Mouse (Mus musculus): ENCODE data around the gene Kcnj1.

The Kcnj1 gene

DNA sequence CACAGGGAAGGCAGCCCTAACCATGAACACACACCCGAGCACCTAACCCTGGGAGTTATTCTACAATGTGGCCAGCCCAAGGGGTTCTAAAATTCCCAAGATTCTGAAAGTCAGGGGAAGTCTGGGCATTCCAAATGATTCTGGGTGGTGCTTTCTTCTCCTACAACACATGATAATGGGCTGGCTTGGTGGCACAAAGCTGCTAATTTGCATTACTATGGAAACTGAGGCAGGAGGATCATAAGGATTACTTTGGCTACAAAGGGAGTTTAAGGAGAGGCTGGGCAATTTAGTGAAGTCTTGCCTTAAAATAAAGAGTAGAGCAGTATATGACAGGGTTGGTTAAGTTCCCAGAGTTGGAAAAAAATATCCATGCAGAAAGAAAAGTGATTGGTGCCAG, 42.7 kb downstream of the Kcnj1 start:
- Histone ChIP-seq H3K9me3 (ENCODE audit: low read length) (no peaks in the 10 kb centered on the region; the same call in 1 of the 2 replicates), H3K36me3 (ENCODE audit: insufficient read depth, low read length) (no peaks in the 10 kb centered on the region), H3K4me1 (replicated peaks; ENCODE audit: low read depth, low read length) (peaks cover 41% of the 10 kb centered on the region), H3K4me3 (replicated peaks; ENCODE audit: low read length) (no peak overlapping the region), H3K27me3 (ENCODE audit: insufficient read depth, low read length) (peaks cover 20% of the 10 kb centered on the region)
- TF ChIP-seq POU5F1 (IDR thresholded peaks at IDR 0.05; ENCODE audit: borderline replicate concordance, low read length), result peak; percentile 73; the same call in 1 of the 2 replicates
- TF ChIP-seq CTCF (conservative IDR thresholded peaks at IDR 0.05; ENCODE audit: low read length), result no peak
- TF ChIP-seq NANOG (IDR thresholded peaks at IDR 0.05; ENCODE audit: borderline replicate concordance, low read length), result peak; percentile 81; the same call in 1 of the 2 replicates

DNA sequence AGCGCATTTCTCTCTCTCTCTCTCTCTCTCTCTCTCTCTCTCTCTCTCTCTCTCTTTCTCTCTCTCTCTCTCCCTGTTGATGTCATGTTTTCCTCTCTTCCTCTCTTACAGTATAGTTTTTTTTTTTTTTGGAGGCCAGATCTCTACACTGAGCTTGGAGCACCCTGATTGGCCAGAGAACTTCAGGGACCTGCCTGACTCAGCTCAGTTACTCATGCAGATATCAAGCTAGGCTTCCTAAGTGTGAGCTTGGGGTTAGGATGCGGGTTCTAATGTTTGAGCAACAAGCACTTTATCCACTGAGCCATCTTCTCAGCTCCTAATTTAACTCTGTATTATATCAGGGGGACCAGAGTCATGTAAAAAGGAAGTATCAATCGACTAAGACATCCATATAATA, 43.7 kb downstream of the Kcnj1 start:
- H3K36me3 ChIP-seq (ENCODE audit: insufficient read depth, low read length), result no peaks in the 10 kb centered on the region
- H3K4me1 ChIP-seq (replicated peaks; ENCODE audit: low read depth, low read length), result peaks cover 36% of the 10 kb centered on the region
- no peak overlapping the region for H3K4me3 ChIP-seq (replicated peaks; ENCODE audit: low read length)
- H3K9me3 ChIP-seq (ENCODE audit: low read length), result no peaks in the 10 kb centered on the region; the same call in 1 of the 2 replicates
- H3K27me3 ChIP-seq (ENCODE audit: insufficient read depth, low read length), result peaks cover 10% of the 10 kb centered on the region; the same call in 1 of the 2 replicates
- TF ChIP-seq POU5F1 (IDR thresholded peaks at IDR 0.05; ENCODE audit: borderline replicate concordance, low read length), result no peak
- TF ChIP-seq CTCF (conservative IDR thresholded peaks at IDR 0.05; ENCODE audit: low read length), result no peak
- no peak for TF ChIP-seq NANOG (IDR thresholded peaks at IDR 0.05; ENCODE audit: borderline replicate concordance, low read length)

DNA sequence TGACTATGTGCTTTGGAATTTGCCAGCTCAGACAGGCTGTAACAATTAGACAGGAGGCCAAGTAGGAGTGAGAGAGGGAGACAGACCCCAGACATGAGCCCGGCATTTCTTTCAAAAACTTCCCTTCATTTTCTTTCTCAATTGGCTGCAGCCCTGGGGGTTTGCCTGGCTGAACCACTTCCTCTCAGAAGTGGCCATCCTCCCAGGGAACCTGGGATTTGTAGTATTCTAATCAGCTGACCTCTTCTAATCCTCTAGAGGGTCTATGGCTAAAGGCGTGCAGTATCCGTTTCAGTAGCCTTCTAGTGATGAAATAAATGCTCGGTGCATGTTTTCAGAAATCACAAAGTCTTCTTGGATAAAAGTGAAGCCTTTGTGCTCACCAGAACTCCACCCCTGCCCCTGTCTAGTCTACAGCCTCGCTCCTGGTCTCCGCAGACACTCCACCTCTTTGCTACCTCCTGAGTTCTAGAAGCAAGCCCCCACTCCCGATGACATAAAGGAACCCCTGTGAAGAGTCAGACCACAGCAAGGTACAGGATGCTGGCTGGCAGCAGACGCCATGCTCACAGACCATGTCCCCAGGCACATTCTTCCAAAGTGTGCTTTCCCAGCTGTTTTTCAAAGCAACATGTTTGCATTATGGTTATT, 45.3 kb downstream of the Kcnj1 start:
- no peaks in the 10 kb centered on the region for H3K36me3 ChIP-seq (ENCODE audit: insufficient read depth, low read length)
- TF ChIP-seq POU5F1 (IDR thresholded peaks at IDR 0.05; ENCODE audit: borderline replicate concordance, low read length), result no peak
- TF ChIP-seq CTCF (conservative IDR thresholded peaks at IDR 0.05; ENCODE audit: low read length), result no peak
- no peak for TF ChIP-seq NANOG (IDR thresholded peaks at IDR 0.05; ENCODE audit: borderline replicate concordance, low read length)
- H3K4me1 ChIP-seq (replicated peaks; ENCODE audit: low read depth, low read length), result peaks cover 36% of the 10 kb centered on the region
- no peaks in the 10 kb centered on the region; the same call in 1 of the 2 replicates for H3K9me3 ChIP-seq (ENCODE audit: low read length)
- no peak overlapping the region for H3K4me3 ChIP-seq (replicated peaks; ENCODE audit: low read length)
- 0 out of 2 replicates have a peak, but pooled peaks cover under 1% of the 10 kb centered on the region for H3K27me3 ChIP-seq (ENCODE audit: insufficient read depth, low read length)

DNA sequence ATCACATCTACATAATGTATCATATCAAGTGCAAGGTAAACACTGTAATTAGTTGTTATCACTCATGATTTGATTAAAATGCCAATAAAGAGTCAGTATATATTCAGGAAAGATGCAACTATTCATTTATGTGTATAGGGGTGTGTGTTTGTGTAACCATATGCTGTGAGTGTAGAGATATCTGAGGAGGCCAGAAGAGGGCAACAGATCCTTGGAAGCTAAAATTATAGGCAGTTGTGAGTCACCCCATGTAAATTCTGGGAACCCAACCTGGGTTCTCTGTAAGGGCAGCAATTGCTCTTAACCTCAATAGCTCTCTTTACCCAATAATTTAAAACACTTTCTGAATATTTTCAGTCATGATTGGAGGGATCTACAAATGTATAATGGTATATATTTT, 48.4 kb downstream of the Kcnj1 start:
- H3K9me3 ChIP-seq (ENCODE audit: low read length), result no peaks in the 10 kb centered on the region; the same call in 1 of the 2 replicates
- no peak for TF ChIP-seq POU5F1 (IDR thresholded peaks at IDR 0.05; ENCODE audit: borderline replicate concordance, low read length)
- no peak for TF ChIP-seq NANOG (IDR thresholded peaks at IDR 0.05; ENCODE audit: borderline replicate concordance, low read length)
- TF ChIP-seq CTCF (conservative IDR thresholded peaks at IDR 0.05; ENCODE audit: low read length), result no peak
- H3K4me3 ChIP-seq (replicated peaks; ENCODE audit: low read length), result no peak overlapping the region
- peaks cover 10% of the 10 kb centered on the region for H3K4me1 ChIP-seq (replicated peaks; ENCODE audit: low read depth, low read length)
- H3K27me3 ChIP-seq (ENCODE audit: insufficient read depth, low read length), result no peaks in the 10 kb centered on the region
- no peaks in the 10 kb centered on the region for H3K36me3 ChIP-seq (ENCODE audit: insufficient read depth, low read length)

DNA sequence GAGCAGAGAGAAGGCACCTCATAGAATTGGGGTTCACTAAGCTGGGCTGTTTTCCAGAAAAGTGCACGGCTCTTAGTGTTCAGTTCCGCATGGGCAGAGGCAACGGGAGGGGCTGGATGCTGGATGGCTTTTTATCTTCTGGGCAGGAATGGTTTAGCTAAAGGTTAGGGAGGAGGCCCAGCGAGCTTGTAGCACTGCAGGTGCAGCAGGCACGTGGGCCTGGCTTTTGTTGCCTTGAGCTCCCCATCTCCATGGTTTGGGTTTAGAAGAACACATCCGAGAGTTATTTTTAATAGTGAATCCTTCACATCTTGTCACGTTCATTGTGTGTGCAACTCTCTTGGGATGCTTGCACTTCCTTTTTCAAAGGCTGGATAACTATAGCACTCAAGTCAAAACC, 53.0 kb downstream of the Kcnj1 start:
- no peaks in the 10 kb centered on the region for H3K27me3 ChIP-seq (ENCODE audit: insufficient read depth, low read length)
- no peak for TF ChIP-seq NANOG (IDR thresholded peaks at IDR 0.05; ENCODE audit: borderline replicate concordance, low read length)
- no peak for TF ChIP-seq POU5F1 (IDR thresholded peaks at IDR 0.05; ENCODE audit: borderline replicate concordance, low read length)
- TF ChIP-seq CTCF (conservative IDR thresholded peaks at IDR 0.05; ENCODE audit: low read length), result no peak
- H3K4me3 ChIP-seq (replicated peaks; ENCODE audit: low read length), result no peak overlapping the region
- no peaks in the 10 kb centered on the region for H3K9me3 ChIP-seq (ENCODE audit: low read length)
- no peaks in the 10 kb centered on the region; the same call in 1 of the 2 replicates for H3K4me1 ChIP-seq (replicated peaks; ENCODE audit: low read depth, low read length)
- no peaks in the 10 kb centered on the region for H3K36me3 ChIP-seq (ENCODE audit: insufficient read depth, low read length)

DNA sequence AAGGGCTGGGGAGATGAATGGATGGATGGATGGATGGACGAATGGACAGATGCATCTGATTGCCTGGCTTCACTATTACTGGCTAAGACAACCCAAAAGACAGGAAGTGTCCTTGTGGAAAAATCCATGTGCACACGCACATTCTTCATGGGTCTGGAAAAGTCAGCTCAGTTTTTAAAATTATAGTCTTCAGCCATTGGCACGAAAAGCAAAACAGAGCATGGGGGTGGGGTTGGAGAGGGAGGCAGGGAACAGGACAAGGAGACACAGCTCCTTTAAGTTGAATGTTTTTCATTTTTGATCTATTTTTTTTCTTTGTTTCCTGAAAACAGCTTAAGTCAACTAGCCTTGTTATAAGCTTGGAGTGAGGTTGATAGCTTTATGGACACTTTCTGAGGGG, 58.8 kb downstream of the Kcnj1 start:
- Histone ChIP-seq H3K4me3 (replicated peaks; ENCODE audit: low read length) (no peak overlapping the region), H3K9me3 (ENCODE audit: low read length) (no peaks in the 10 kb centered on the region), H3K27me3 (ENCODE audit: insufficient read depth, low read length) (peaks cover 11% of the 10 kb centered on the region), H3K4me1 (replicated peaks; ENCODE audit: low read depth, low read length) (no peaks in the 10 kb centered on the region; the same call in 1 of the 2 replicates), H3K36me3 (ENCODE audit: insufficient read depth, low read length) (no peaks in the 10 kb centered on the region)
- TF ChIP-seq POU5F1 (IDR thresholded peaks at IDR 0.05; ENCODE audit: borderline replicate concordance, low read length), result no peak
- TF ChIP-seq NANOG (IDR thresholded peaks at IDR 0.05; ENCODE audit: borderline replicate concordance, low read length), result no peak
- no peak for TF ChIP-seq CTCF (conservative IDR thresholded peaks at IDR 0.05; ENCODE audit: low read length)

DNA sequence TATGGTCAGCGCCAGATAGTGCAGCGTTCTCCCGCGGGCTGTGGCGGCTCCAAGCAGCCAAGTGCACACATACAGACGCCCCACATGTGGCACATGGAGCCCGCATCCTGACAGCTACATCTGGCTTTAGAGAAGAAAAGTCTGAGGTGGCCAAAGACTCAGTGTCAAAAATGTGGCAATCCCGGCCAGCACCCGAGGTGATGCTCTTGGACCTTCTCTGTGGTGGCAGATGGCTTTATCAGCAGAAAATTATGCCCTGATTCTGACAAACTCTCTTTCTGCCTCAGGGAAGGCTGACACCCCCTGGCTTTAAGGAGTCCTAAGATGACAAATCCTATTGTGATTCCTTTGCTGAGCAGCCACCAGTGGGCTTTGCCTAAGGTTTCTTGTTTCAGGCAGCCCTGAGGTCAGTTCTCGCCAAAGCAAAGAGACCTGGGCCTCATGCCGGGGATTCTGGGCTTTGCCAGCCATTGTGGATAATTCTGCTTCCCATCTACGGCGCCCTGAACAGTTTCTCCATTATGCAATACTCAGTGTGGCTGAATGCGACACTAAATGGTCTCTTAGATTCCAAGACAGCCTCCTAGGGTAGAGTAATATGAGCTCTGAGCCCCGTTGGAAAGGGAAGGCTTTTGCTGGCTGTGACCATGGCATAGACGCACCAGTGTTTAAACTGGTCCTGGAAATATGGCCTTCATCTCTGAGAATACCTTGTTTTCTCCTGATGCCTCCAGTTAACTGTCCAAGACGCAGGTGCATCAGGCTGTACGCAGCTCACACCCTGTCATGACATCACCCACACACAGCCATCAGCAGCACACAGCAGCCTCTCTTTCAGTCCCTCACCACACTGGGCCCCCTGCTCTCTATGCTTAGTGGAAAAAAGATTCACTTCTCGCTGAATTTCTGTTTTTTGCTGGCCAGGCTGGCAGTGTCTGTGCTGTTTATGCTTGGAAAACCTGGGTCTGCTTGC, 62.2 kb downstream of the Kcnj1 start:
- Histone ChIP-seq H3K4me1 (replicated peaks; ENCODE audit: low read depth, low read length) (no peaks in the 10 kb centered on the region; the same call in 1 of the 2 replicates), H3K27me3 (ENCODE audit: insufficient read depth, low read length) (peaks cover 17% of the 10 kb centered on the region), H3K9me3 (ENCODE audit: low read length) (no peaks in the 10 kb centered on the region), H3K4me3 (replicated peaks; ENCODE audit: low read length) (no peak overlapping the region), H3K36me3 (ENCODE audit: insufficient read depth, low read length) (no peaks in the 10 kb centered on the region)
- TF ChIP-seq POU5F1 (IDR thresholded peaks at IDR 0.05; ENCODE audit: borderline replicate concordance, low read length), result no peak
- TF ChIP-seq CTCF (conservative IDR thresholded peaks at IDR 0.05; ENCODE audit: low read length), result no peak
- no peak for TF ChIP-seq NANOG (IDR thresholded peaks at IDR 0.05; ENCODE audit: borderline replicate concordance, low read length)

DNA sequence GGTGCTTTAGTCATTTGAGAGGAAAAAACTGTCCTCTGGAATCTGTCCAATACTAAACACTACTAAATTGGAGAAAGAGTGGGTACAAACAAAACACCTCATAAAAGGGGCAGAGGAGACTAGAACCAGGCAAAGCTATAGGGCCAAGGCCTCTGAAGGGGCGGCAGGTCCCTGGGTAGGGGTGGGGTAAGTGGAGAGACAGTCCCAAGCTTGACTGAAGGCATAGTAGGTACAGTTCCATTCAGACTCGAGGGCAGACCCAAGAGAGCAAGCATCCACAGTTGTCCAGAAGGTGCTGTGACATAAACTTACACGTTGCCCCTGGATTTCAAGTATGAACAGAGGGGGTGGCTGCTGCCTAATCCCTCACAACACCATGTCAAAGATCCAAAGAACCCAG, 70.8 kb downstream of the Kcnj1 start:
- no peak for TF ChIP-seq NANOG (IDR thresholded peaks at IDR 0.05; ENCODE audit: borderline replicate concordance, low read length)
- TF ChIP-seq CTCF (conservative IDR thresholded peaks at IDR 0.05; ENCODE audit: low read length), result no peak
- no peak for TF ChIP-seq POU5F1 (IDR thresholded peaks at IDR 0.05; ENCODE audit: borderline replicate concordance, low read length)
- Histone ChIP-seq H3K4me3 (replicated peaks; ENCODE audit: low read length) (no peak overlapping the region), H3K4me1 (replicated peaks; ENCODE audit: low read depth, low read length) (peaks cover 16% of the 10 kb centered on the region)

More for the DNA sequence above, 70.8 kb downstream of the Kcnj1 start:
- H3K27me3 ChIP-seq (ENCODE audit: insufficient read depth, low read length), result peaks cover 9% of the 10 kb centered on the region; the same call in 1 of the 2 replicates
- peaks cover 6% of the 10 kb centered on the region; the same call in 1 of the 2 replicates for H3K9me3 ChIP-seq (ENCODE audit: low read length)
- no peaks in the 10 kb centered on the region for H3K36me3 ChIP-seq (ENCODE audit: insufficient read depth, low read length)
